Mouse (Mus musculus) CH12.LX (cell line): Measurements from ENCODE around the gene Csf2rb. TPM values are rescaled to one million over a fixed set of nuclear protein-coding genes. Genes with fewer than 3 reads are reported as not detected.

ENCODE experiments used
- DNase-seq: peaks from one replicate; pipeline ENCODE4 v3.0.0-alpha.2; 2013; ENCODE audit errors: extremely low read depth
- H3K27ac ChIP-seq: 2 replicates; pipeline ENCODE4 v1.5.1; 2012; ENCODE audit warnings: low read depth, mild to moderate bottlenecking, control low read depth, moderate library complexity; ENCODE audit not compliant: insufficient read depth
- H3K27me3 ChIP-seq: replicated peaks from 2 replicates; pipeline ENCODE3; 2012; ENCODE audit warnings: inconsistent platforms
- H3K36me3 ChIP-seq, 2 experiments: replicated peaks in 1 of 2; 2 replicates each; pipeline versions ENCODE3 to v1.6.1; 2012; ENCODE audit warnings: inconsistent platforms in 1 of 2, low read length in 1 of 2, mild to moderate bottlenecking in 1 of 2, mixed read lengths in 1 of 2, moderate library complexity in 1 of 2; ENCODE audit not compliant: control insufficient read depth in 1 of 2, insufficient read depth in 1 of 2
- H3K4me1 ChIP-seq, 2 experiments: 2 replicates each; pipeline ENCODE4 v1.6.1; 2012; ENCODE audit warnings: inconsistent platforms in 1 of 2, moderate library complexity in 1 of 2; ENCODE audit not compliant: insufficient read depth in 2 of 2, control insufficient read depth in 1 of 2
- H3K4me2 ChIP-seq: 2 replicates; pipeline ENCODE4 v1.6.1; 2012; ENCODE audit warnings: low read depth, mild to moderate bottlenecking, control low read depth; ENCODE audit not compliant: poor library complexity, insufficient read depth, severe bottlenecking
- H3K4me3 ChIP-seq, 3 experiments: fragments of 150-350 bp in 1 of 3; sonication (generic) in 1 of 3; replicated peaks in 1 of 3; 2 replicates each; pipeline versions ENCODE3 to v1.5.1; 2011 to 2012; ENCODE audit warnings: low read depth in 2 of 3, low read length in 2 of 3, mild to moderate bottlenecking in 2 of 3, moderate library complexity in 2 of 3, control low read depth in 1 of 3, improper control_type of control experiment in 1 of 3, inconsistent platforms in 1 of 3, mixed read lengths in 1 of 3; ENCODE audit not compliant: poor library complexity in 1 of 3
- H3K79me2 ChIP-seq: replicated peaks from 2 replicates; pipeline ENCODE4 v1.6.1; 2012; ENCODE audit warnings: mild to moderate bottlenecking, moderate library complexity; ENCODE audit not compliant: control insufficient read depth, poor library complexity, insufficient read depth, severe bottlenecking; ENCODE audit errors: extremely low read depth
- H3K9ac ChIP-seq: 2 replicates; pipeline ENCODE4 v1.6.1; 2012; ENCODE audit warnings: low read depth, mild to moderate bottlenecking, control low read depth, moderate library complexity; ENCODE audit not compliant: insufficient read depth
- H3K9me3 ChIP-seq: replicated peaks from 2 replicates; pipeline ENCODE3; 2012; ENCODE audit warnings: low read length, inconsistent platforms, mixed read lengths
- BHLHE40 ChIP-seq: IDR thresholded peaks from 2 replicates; pipeline ENCODE4 v1.6.1; 2011; ENCODE audit warnings: mild to moderate bottlenecking, low read depth, low read length, improper control_type of control experiment
- CHD2 ChIP-seq: IDR thresholded peaks from 2 replicates; pipeline ENCODE4 v1.6.1; 2011; ENCODE audit warnings: low read length, improper control_type of control experiment
- ELF1 ChIP-seq: IDR thresholded peaks from 2 replicates; pipeline ENCODE4 v1.6.1; 2014; ENCODE audit warnings: low read depth, mild to moderate bottlenecking, inconsistent platforms, low read length, improper control_type of control experiment
- EP300 ChIP-seq: IDR thresholded peaks from 2 replicates; pipeline ENCODE4 v1.6.1; 2011; ENCODE audit warnings: low read length, improper control_type of control experiment
- ETS1 ChIP-seq: conservative IDR thresholded peaks from 2 replicates; pipeline ENCODE4 v1.6.1; 2012; ENCODE audit warnings: low read depth, mild to moderate bottlenecking, inconsistent platforms, low read length, improper control_type of control experiment, moderate library complexity
- GABPA ChIP-seq: IDR thresholded peaks from 2 replicates; pipeline ENCODE4 v1.6.1; 2012; ENCODE audit warnings: low read depth, low read length, improper control_type of control experiment, inconsistent platforms; ENCODE audit not compliant: insufficient replicate concordance
- IRF4 ChIP-seq: IDR thresholded peaks from 2 replicates; pipeline ENCODE4 v1.6.1; 2014; ENCODE audit warnings: low read depth, mild to moderate bottlenecking, inconsistent platforms, low read length, improper control_type of control experiment
- JUN ChIP-seq: IDR thresholded peaks from 2 replicates; pipeline ENCODE4 v1.6.1; 2011; ENCODE audit warnings: low read depth, mild to moderate bottlenecking, low read length, improper control_type of control experiment, moderate library complexity; ENCODE audit not compliant: insufficient read depth
- JUND ChIP-seq: conservative IDR thresholded peaks from 2 replicates; pipeline ENCODE4 v1.6.1; 2011; ENCODE audit warnings: low read depth, low read length, improper control_type of control experiment
- MAFK ChIP-seq: IDR thresholded peaks from 2 replicates; pipeline ENCODE4 v1.6.1; 2011; ENCODE audit warnings: low read length, improper control_type of control experiment; ENCODE audit not compliant: insufficient replicate concordance
- MAX ChIP-seq: IDR thresholded peaks from 2 replicates; pipeline ENCODE4 v1.6.1; 2011; ENCODE audit warnings: low read length, improper control_type of control experiment
- MAZ ChIP-seq: IDR thresholded peaks from 2 replicates; pipeline ENCODE4 v1.6.1; 2012; ENCODE audit warnings: low read depth, mild to moderate bottlenecking, inconsistent platforms, low read length, improper control_type of control experiment, moderate library complexity
- MEF2A ChIP-seq: IDR thresholded peaks from 2 replicates; pipeline ENCODE4 v1.6.1; 2014; ENCODE audit warnings: low read depth, mild to moderate bottlenecking, inconsistent platforms, low read length, improper control_type of control experiment, borderline replicate concordance
- MYC ChIP-seq: IDR thresholded peaks from 2 replicates; pipeline ENCODE4 v1.6.1; 2011; ENCODE audit warnings: low read depth, mild to moderate bottlenecking, improper control_type of control experiment, low read length
- NRF1 ChIP-seq: IDR thresholded peaks from 2 replicates; pipeline ENCODE4 v1.6.1; 2014; ENCODE audit warnings: low read depth, mild to moderate bottlenecking, inconsistent platforms, low read length, improper control_type of control experiment, moderate library complexity
- PAX5 ChIP-seq: IDR thresholded peaks from 2 replicates; pipeline ENCODE4 v1.6.1; 2012; ENCODE audit warnings: low read length, inconsistent platforms, mixed read lengths
- POLR2A ChIP-seq: IDR thresholded peaks from 2 replicates; pipeline ENCODE4 v1.6.1; 2011; ENCODE audit warnings: low read depth, mild to moderate bottlenecking, improper control_type of control experiment, low read length
- POLR2AphosphoS2 ChIP-seq: IDR thresholded peaks from 2 replicates; pipeline ENCODE4 v1.6.1; 2011; ENCODE audit warnings: low read depth, low read length, improper control_type of control experiment
- SIN3A ChIP-seq: IDR thresholded peaks from 2 replicates; pipeline ENCODE4 v1.6.1; 2012; ENCODE audit warnings: low read length, improper control_type of control experiment, inconsistent platforms
- SMC3 ChIP-seq: IDR thresholded peaks from 2 replicates; pipeline ENCODE4 v1.6.1; 2011; ENCODE audit warnings: low read depth, low read length, improper control_type of control experiment
- TBP ChIP-seq: conservative IDR thresholded peaks from 2 replicates; pipeline ENCODE4 v1.6.1; 2011; ENCODE audit warnings: low read depth, low read length, improper control_type of control experiment
- TCF12 ChIP-seq: IDR thresholded peaks from 2 replicates; pipeline ENCODE4 v1.6.1; 2014; ENCODE audit warnings: low read depth, mild to moderate bottlenecking, inconsistent platforms, low read length, improper control_type of control experiment
- UBTF ChIP-seq: IDR thresholded peaks from 2 replicates; pipeline ENCODE4 v1.6.1; 2012; ENCODE audit warnings: low read depth, mild to moderate bottlenecking, inconsistent platforms, low read length, improper control_type of control experiment, moderate library complexity
- USF1 ChIP-seq: IDR thresholded peaks from 2 replicates; pipeline ENCODE4 v1.6.1; 2014; ENCODE audit warnings: low read depth, mild to moderate bottlenecking, inconsistent platforms, low read length, improper control_type of control experiment
- ZMIZ1 ChIP-seq: IDR thresholded peaks from 2 replicates; pipeline ENCODE4 v1.6.1; 2012; ENCODE audit warnings: low read depth, mild to moderate bottlenecking, inconsistent platforms, low read length, improper control_type of control experiment
- dilution Hi-C: fragments of 300-500 bp; cut with MboI; formaldehyde crosslinking; loops from 2 replicates; pipeline ENCODE4 v1.14.3; 2020; ENCODE audit warnings: low sequenced_read_pairs; ENCODE audit not compliant: extremely low pct_unique_long_range_greater_than_20kb, extremely low pct_ligation_motif_present
- in situ Hi-C: fragments of 300-500 bp; cut with MboI; formaldehyde crosslinking; loops from 3 replicates; pipeline ENCODE4 v1.14.3; 2019; ENCODE audit warnings: low sequenced_read_pairs, low pct_ligation_motif_present, low pct_unique_long_range_greater_than_20kb, mixed read lengths
- polyA plus RNA-seq: library from polyadenylated mRNA; unstranded; fragments of >175 nt; gene quantifications from 2 replicates; pipeline ENCODE4 v1.2.1, GENCODE M21; 2012; ENCODE audit warnings: low read depth; ENCODE audit not compliant: insufficient read length
- total RNA-seq, 2 experiments: library from RNA; depleted of rRNA; stranded (reverse); fragments of 300-350 nt in 1 of 2; fragments of >200 nt in 1 of 2; gene quantifications; 2 replicates each; pipeline ENCODE4 v1.2.3; 2012 to 2014

Gene Csf2rb
- total and polyA plus RNA-seq, 3 experiments, result 134 to 222 (median 179) TPM

DNA sequence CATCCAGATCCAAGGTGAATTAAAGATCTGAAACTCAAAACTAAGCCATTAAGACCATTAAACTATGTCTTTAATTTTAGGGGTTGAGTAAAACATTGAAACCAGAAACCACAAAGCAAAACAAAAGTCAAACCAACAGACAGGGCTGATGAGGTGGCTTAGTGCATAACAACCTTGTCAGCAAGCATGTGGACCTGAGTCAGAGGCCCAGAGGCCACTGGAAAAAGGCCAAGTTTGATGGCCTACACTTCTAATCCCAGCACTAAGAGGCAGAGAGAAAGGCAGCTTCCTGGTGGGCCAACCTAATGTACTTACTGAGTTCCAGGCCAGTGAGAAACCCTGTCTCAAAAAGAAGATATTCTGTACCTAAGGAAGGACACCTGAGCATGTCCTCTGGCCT lies 24.8 kb upstream of the Csf2rb start:
- Histone ChIP-seq H3K9ac (peak overlapping the region; percentile 33; the same call in 1 of the 2 replicates), H3K27ac (peak overlapping the region; percentile 97), H3K4me2 (peak overlapping the region; percentile 45; the same call in 1 of the 2 replicates), H3K36me3 (peaks cover 22 to 32% of the 10 kb centered on the region in 2 experiments), H3K4me1 (peaks cover 41 to 71% of the 10 kb centered on the region in 2 experiments), H3K9me3 (no peaks in the 10 kb centered on the region), H3K79me2 (peaks cover 27% of the 10 kb centered on the region), H3K27me3 (no peaks in the 10 kb centered on the region), H3K4me3 (no peak overlapping the region)
- DNase-seq, result peak; percentile 31
- no peak for TF ChIP-seq GABPA
- TF ChIP-seq MYC, result peak; percentile 70
- no peak for TF ChIP-seq MAFK
- TF ChIP-seq TCF12, result 0 out of 2 replicates have a peak, but pooled peaks have one; percentile 5
- TF ChIP-seq EP300, result 0 out of 2 replicates have a peak, but pooled peaks have one; percentile 34
- TF ChIP-seq ELF1, result peak; percentile 45; the same call in 1 of the 2 replicates
- TF ChIP-seq IRF4, result peak; percentile 16; the same call in 1 of the 2 replicates
- TF ChIP-seq MEF2A, result peak; percentile 32; the same call in 1 of the 2 replicates
- dilution Hi-C loops (no loop called here), in situ Hi-C loops (no loop called here)

- Histone ChIP-seq H3K9me3 (peaks cover 1% of the 10 kb centered on the region), H3K4me3 (peak overlapping the region in 2 of 3 experiments; percentile 27 to 38), H3K79me2 (peaks cover 25% of the 10 kb centered on the region), H3K36me3 (peaks cover 8 to 27% of the 10 kb centered on the region in 2 experiments), H3K9ac (0 out of 2 replicates have a peak overlapping the region, but pooled peaks have one; percentile 49), H3K27me3 (no peaks in the 10 kb centered on the region), H3K4me1 (peaks cover 43 to 68% of the 10 kb centered on the region in 2 experiments), H3K27ac (peak overlapping the region; percentile 97), H3K4me2 (peak overlapping the region; percentile 70; the same call in 1 of the 2 replicates)
- in situ Hi-C loops (no loop called here), dilution Hi-C loops (no loop called here)
- peak; percentile 74 for DNase-seq
- TF ChIP-seq PAX5 (no peak), GABPA (no peak), POLR2A (peak; percentile 24; the same call in 1 of the 2 replicates), JUN (peak; percentile 57; the same call in 1 of the 2 replicates), ETS1 (peak; percentile 78), SMC3 (no peak), MAZ (peak; percentile 79; the same call in 1 of the 2 replicates), ELF1 (peak; percentile 23; the same call in 1 of the 2 replicates), UBTF (no peak), POLR2AphosphoS2 (peak; percentile 44; the same call in 1 of the 2 replicates), IRF4 (peak; percentile 87), SIN3A (peak; percentile 65), JUND (peak; percentile 51; the same call in 1 of the 2 replicates), MEF2A (peak; percentile 91), CHD2 (peak; percentile 72; the same call in 1 of the 2 replicates), BHLHE40 (peak; percentile 76), TBP (0 out of 2 replicates have a peak, but pooled peaks have one; percentile 25), NRF1 (peak; percentile 46), MYC (peak; percentile 67), ZMIZ1 (peak; percentile 77; the same call in 1 of the 2 replicates), MAX (peak; percentile 82), TCF12 (peak; percentile 92), USF1 (no peak), EP300 (peak; percentile 85)
These were observed 22.8 kb upstream of the Csf2rb start for GRCm38 (mm10) chr15:78302718-78303117.
